In the genomic region with DNA sequence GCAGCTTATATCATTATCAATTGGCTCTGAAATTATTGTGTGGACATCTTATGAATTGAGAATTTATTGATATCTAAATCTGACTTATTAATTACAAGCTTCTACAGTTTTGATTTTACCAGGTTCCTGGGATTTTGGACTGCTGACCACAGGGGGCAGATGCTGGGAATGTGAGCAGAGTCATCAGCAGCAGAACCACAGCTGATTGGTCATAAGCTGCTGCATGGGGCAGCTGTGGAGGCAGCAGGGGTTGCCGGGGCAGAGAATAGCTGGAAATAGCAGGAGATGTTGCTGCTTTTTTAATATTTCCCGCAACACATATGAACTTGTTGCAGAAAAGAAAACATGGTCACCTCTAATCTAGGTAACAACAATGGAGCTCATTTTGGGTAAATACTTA, we compare ENCODE assay signal across 14 mouse cellular contexts.
"Had no signal": no experiment of that assay in that cellular context is flagged by ENCODE, and none has a peak within 500 bp of the region (broad histone marks: within the 10 kb centered on the region; RNA-seq: fewer than 3 reads in every experiment).

No protein-coding gene starts in this region.

- H3K4me1 ChIP-seq: limb, embryonic 10.5 days; liver, embryonic 15.5 days; neural tube, embryonic 12.5 days had no signal

- H3K9me3 ChIP-seq: limb, embryonic 10.5 days; liver, embryonic 15.5 days; megakaryocyte, embryonic 14.5 days; midbrain, embryonic 12.5 days; neural tube, embryonic 12.5 days had no signal

- H3K4me2 ChIP-seq: liver, embryonic 11.5 days; liver, embryonic 15.5 days; midbrain, embryonic 12.5 days; neural tube, embryonic 12.5 days had no signal

- H3K36me3 ChIP-seq: neural tube, embryonic 12.5 days had no signal

- H3K27me3 ChIP-seq: liver, embryonic 15.5 days; megakaryocyte, embryonic 14.5 days; midbrain, embryonic 12.5 days; neural tube, embryonic 12.5 days had no signal

- H3K4me3 ChIP-seq: limb, embryonic 10.5 days; liver, embryonic 15.5 days; megakaryocyte, embryonic 14.5 days; midbrain, embryonic 12.5 days; neural tube, embryonic 12.5 days had no signal

- H3K9ac ChIP-seq: liver, embryonic 15.5 days; midbrain, embryonic 12.5 days; neural tube, embryonic 12.5 days had no signal

- H3K27ac ChIP-seq: limb, embryonic 10.5 days; liver, embryonic 15.5 days; macrophage; midbrain, embryonic 12.5 days; neural tube, embryonic 12.5 days had no signal

- ATAC-seq: intestine, embryonic 16.5 days had no signal

- DNase-seq: kidney, adult 2 months; kidney, postnatal 25 days; layer of hippocampus, adult 9-11 months; lung, adult 2 months; lung, postnatal 10 days; thymus, postnatal 36 days had no signal
